Mouse (Mus musculus) yolk sac, embryonic 10.5 days (tissue): ENCODE data around the gene Spdya.
"Not testable (repeated sequence)": the region's sequence is repeated elsewhere in the genome, so short reads cannot be mapped to it uniquely, and the experiment has no call there.

Experiments used
- DNase-seq: peaks from one replicate; pipeline ENCODE4 v3.0.0-alpha.2; 2017; ENCODE audit warnings: low spot score

Gene Spdya

GRCm38 (mm10) chr17:71551757-71552451, at the start of gene Spdya:
Gene Spdya, plus strand, starts transcription at chr17:71552061.
- peak; percentile 86 for DNase-seq

GRCm38 (mm10) chr17:71506832-71507231, 45.0 kb upstream of the Spdya start:
- DNase-seq = peak; percentile 60

- DNase-seq = no peak
Measured at GRCm38 (mm10) chr17:71510297-71510696, 41.6 kb upstream of the Spdya start.

- DNase-seq = no peak
Measured at GRCm38 (mm10) chr17:71526302-71526708, 25.6 kb upstream of the Spdya start.

GRCm38 (mm10) chr17:71526711-71527564, 24.9 kb upstream of the Spdya start, which contains the start of gene Ndc80:
Gene Ndc80, minus strand, starts transcription at chr17:71526857.
- peak; percentile 95 for DNase-seq

- no peak for DNase-seq
Measured at GRCm38 (mm10) chr17:71528042-71528441, 23.8 kb upstream of the Spdya start.

- not testable (repeated sequence) for DNase-seq
Measured at GRCm38 (mm10) chr17:71535595-71535994, 16.3 kb upstream of the Spdya start.

GRCm38 (mm10) chr17:71537164-71537563, 14.7 kb upstream of the Spdya start:
- DNase-seq = no peak

- DNase-seq = no peak
Measured at GRCm38 (mm10) chr17:71548586-71548985, 3.3 kb upstream of the Spdya start.

GRCm38 (mm10) chr17:71551350-71551749, 511 bp upstream of the Spdya start:
- DNase-seq = no peak

- peak; percentile 7 for DNase-seq
Measured at GRCm38 (mm10) chr17:71552901-71553300, 1.0 kb downstream of the Spdya start.

- no peak for DNase-seq
Measured at GRCm38 (mm10) chr17:71561631-71562030, 9.8 kb downstream of the Spdya start.

GRCm38 (mm10) chr17:71579176-71579705, 27.4 kb downstream of the Spdya start:
- DNase-seq = no peak

GRCm38 (mm10) chr17:71597881-71598658, 46.2 kb downstream of the Spdya start:
- DNase-seq = no peak

GRCm38 (mm10) chr17:71598659-71599554, 47.0 kb downstream of the Spdya start:
- peak; percentile 93 for DNase-seq

GRCm38 (mm10) chr17:71615638-71616318, 63.9 kb downstream of the Spdya start, which contains the start of gene Wdr43:
Gene Wdr43, plus strand, starts transcription at chr17:71615895.
- DNase-seq = peak; percentile 96

- DNase-seq = peak; percentile 27
Measured at GRCm38 (mm10) chr17:71616319-71617032, 64.6 kb downstream of the Spdya start.

GRCm38 (mm10) chr17:71617033-71617362, 65.1 kb downstream of the Spdya start:
- peak; percentile 27 for DNase-seq

- no peak for DNase-seq
Measured at GRCm38 (mm10) chr17:71617974-71618373, 66.1 kb downstream of the Spdya start.

GRCm38 (mm10) chr17:71631806-71632205, 79.9 kb downstream of the Spdya start:
- DNase-seq = no peak
